Mouse (Mus musculus) forebrain, embryonic 13.5 days (tissue): ENCODE data around the gene March2. TPM values are rescaled to one million over a fixed set of nuclear protein-coding genes. Genes with fewer than 3 reads are reported as not detected.
A peak's percentile ranks its signal among the peaks of the same experiment; 100 is the strongest.

Experiments used
- ATAC-seq: fragments of 200-750 bp; cut with Nextera tagmentation; 2 replicates; pipeline ENCODE4 v1.8.0; 2017
- H3K27ac ChIP-seq: fragments of 300-500 bp; sonication (generic); 2 replicates; pipeline ENCODE4 v1.5.1; 2015; ENCODE audit warnings: inconsistent platforms, mild to moderate bottlenecking, moderate library complexity
- H3K27me3 ChIP-seq: fragments of 300-500 bp; sonication (generic); 2 replicates; pipeline ENCODE4 v1.6.1; 2015; ENCODE audit warnings: mild to moderate bottlenecking, inconsistent platforms
- H3K36me3 ChIP-seq: fragments of 300-500 bp; sonication (generic); 2 replicates; pipeline ENCODE4 v1.6.1; 2015; ENCODE audit warnings: mild to moderate bottlenecking, inconsistent platforms; ENCODE audit not compliant: poor library complexity, severe bottlenecking
- H3K4me1 ChIP-seq: fragments of 300-500 bp; sonication (generic); 2 replicates; pipeline ENCODE4 v1.6.1; 2015; ENCODE audit warnings: inconsistent platforms
- H3K4me2 ChIP-seq: fragments of 300-500 bp; sonication (generic); 2 replicates; pipeline ENCODE4 v1.6.1; 2015; ENCODE audit warnings: inconsistent platforms, mild to moderate bottlenecking, moderate library complexity
- H3K4me3 ChIP-seq: fragments of 300-500 bp; sonication (generic); 2 replicates; pipeline ENCODE4 v1.5.1; 2015; ENCODE audit warnings: mild to moderate bottlenecking, inconsistent platforms
- H3K9ac ChIP-seq: fragments of 300-500 bp; sonication (generic); 2 replicates; pipeline ENCODE4 v1.6.1; 2015; ENCODE audit warnings: mild to moderate bottlenecking, inconsistent platforms
- H3K9me3 ChIP-seq: fragments of 300-500 bp; sonication (generic); replicated peaks from 2 replicates; pipeline ENCODE4 v1.6.1; 2016; ENCODE audit warnings: inconsistent platforms
- WGBS: fragments of 180-500 bp; shearing (Covaris S2); methylation state at CpG from one replicate; pipeline ENCODE4 v1.1.7; 2015; 5-methylcytosine and 5-hydroxymethylcytosine counted together
- polyA plus RNA-seq: library from polyadenylated mRNA; unstranded; fragments of >200 nt; fragmentation: Nextera tagmentation; extraction: Ambion mirVana; gene quantifications from 2 replicates; pipeline ENCODE4 v1.2.1, GENCODE M21; 2015

March2 gene
- polyA plus RNA-seq, 1 experiment from 2014 or later, result 52.2 TPM

DNA sequence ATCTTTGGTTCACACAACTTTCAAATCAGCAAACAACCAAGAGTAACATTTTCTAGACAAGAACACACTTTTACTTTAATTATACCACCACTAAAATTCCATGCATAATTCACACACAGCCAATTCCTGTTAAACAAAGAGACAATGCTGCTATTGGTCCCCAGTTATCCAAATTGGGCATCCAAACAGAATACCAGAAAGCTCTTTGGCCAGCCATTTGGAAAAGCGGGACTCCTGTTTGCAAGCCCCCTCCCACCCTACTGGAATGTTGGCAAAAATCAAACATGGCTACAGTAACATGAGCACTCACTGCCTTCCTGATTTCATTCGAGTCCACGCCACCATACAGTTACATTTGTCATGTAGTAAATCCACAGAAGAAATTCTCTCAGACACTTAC lies 48.8 kb downstream of the March2 start:
- WGBS, result 81% methylated on average over 3 of the region's 3 CpGs
- H3K9me3 ChIP-seq, result no peaks in the 10 kb centered on the region
- H3K36me3 ChIP-seq, result peaks cover 41% of the 10 kb centered on the region
- no peak overlapping the region for H3K27ac ChIP-seq
- H3K9ac ChIP-seq, result no peak overlapping the region
- no peak overlapping the region for H3K4me2 ChIP-seq
- H3K4me3 ChIP-seq, result no peak overlapping the region
- ATAC-seq, result no peak
- H3K27me3 ChIP-seq, result no peaks in the 10 kb centered on the region
- H3K4me1 ChIP-seq, result peaks cover 19% of the 10 kb centered on the region

DNA sequence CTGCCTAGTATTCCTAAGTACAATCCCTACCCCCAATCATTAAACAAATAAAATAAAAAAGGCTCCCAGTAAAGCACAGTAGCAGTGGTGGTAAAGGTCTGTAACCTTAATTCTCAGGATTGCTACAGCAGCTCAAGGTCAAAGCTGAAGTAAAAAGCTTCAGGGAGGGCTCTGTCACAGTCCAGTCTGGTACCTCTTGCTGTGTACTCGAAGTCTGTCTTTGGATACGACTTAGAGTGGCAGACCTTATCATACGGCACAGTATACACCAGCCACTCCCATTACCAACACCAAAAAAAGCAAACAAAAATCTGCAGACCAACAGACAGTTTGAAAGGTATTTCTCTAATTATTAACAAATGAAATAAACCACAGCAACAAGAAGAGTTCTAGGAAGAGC lies 51.7 kb downstream of the March2 start:
- H3K9me3 ChIP-seq, result no peaks in the 10 kb centered on the region
- no peak overlapping the region for H3K4me2 ChIP-seq
- H3K27ac ChIP-seq, result no peak overlapping the region
- no peak overlapping the region for H3K9ac ChIP-seq
- no peak overlapping the region for H3K4me3 ChIP-seq
- no peak for ATAC-seq
- no peaks in the 10 kb centered on the region for H3K27me3 ChIP-seq
- peaks cover 19% of the 10 kb centered on the region for H3K4me1 ChIP-seq
- 87% methylated on average over 3 of the region's 3 CpGs for WGBS
- H3K36me3 ChIP-seq, result peaks cover 57% of the 10 kb centered on the region

DNA sequence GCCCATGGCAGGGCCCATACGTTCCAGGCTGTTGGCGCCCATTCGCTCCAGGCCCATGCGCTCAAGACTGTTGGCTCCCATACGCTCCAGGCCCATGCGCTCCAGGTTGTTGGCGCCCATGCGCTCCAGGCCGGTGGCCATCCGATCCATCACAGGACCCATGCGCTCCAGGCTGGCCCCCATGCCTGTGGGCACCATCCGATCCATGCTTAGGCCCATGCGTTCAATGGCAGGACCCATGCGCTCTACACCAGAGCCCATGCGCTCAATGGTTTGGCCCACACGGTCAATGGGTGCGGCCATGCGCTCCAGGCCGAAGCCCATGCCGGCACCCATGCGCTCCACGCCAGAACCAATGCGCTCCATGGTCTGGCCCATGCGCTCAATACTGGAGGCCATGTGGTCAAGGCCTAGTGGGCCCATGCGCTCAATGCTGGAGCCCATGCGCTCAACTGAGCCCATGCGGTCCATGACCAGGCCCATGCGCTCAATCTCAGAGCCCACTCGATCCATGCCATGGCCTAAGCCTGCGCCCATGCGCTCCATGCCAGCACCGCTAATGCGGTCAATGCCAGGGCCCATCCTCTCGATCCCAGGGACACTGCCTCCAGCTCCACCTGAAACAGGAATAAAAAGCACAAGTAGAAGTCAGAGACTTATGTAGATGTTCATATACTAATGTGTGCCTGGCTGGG lies 68.5 kb downstream of the March2 start:
- Histone ChIP-seq H3K9ac (no peak overlapping the region), H3K4me2 (no peak overlapping the region), H3K4me3 (no peak overlapping the region), H3K9me3 (no peaks in the 10 kb centered on the region), H3K27me3 (no peaks in the 10 kb centered on the region), H3K36me3 (peaks cover 97% of the 10 kb centered on the region), H3K27ac (no peak overlapping the region), H3K4me1 (no peaks in the 10 kb centered on the region)
- peak; percentile 43; the same call in 1 of the 2 replicates for ATAC-seq
- 96% methylated on average over 34 of the region's 34 CpGs for WGBS

- H3K4me1 ChIP-seq, result no peaks in the 10 kb centered on the region
- no peak overlapping the region for H3K27ac ChIP-seq
- WGBS, result 98% methylated on average over 8 of the region's 8 CpGs
- no peak overlapping the region for H3K4me2 ChIP-seq
- H3K9ac ChIP-seq, result no peak overlapping the region
- H3K4me3 ChIP-seq, result no peak overlapping the region
- peaks cover 97% of the 10 kb centered on the region for H3K36me3 ChIP-seq
- no peaks in the 10 kb centered on the region for H3K27me3 ChIP-seq
- no peaks in the 10 kb centered on the region for H3K9me3 ChIP-seq
- ATAC-seq, result no peak
These were observed 73.4 kb downstream of the March2 start for GRCm38 (mm10) chr17:33645073-33645472.

- Histone ChIP-seq H3K36me3 (peaks cover 91% of the 10 kb centered on the region), H3K4me1 (no peaks in the 10 kb centered on the region), H3K9ac (no peak overlapping the region), H3K4me3 (no peak overlapping the region), H3K27me3 (no peaks in the 10 kb centered on the region), H3K9me3 (no peaks in the 10 kb centered on the region), H3K4me2 (no peak overlapping the region), H3K27ac (no peak overlapping the region)
- ATAC-seq, result no peak
- WGBS, result 91% methylated on average over 4 of the region's 4 CpGs
These were observed 74.4 kb downstream of the March2 start for GRCm38 (mm10) chr17:33644068-33644467.

DNA sequence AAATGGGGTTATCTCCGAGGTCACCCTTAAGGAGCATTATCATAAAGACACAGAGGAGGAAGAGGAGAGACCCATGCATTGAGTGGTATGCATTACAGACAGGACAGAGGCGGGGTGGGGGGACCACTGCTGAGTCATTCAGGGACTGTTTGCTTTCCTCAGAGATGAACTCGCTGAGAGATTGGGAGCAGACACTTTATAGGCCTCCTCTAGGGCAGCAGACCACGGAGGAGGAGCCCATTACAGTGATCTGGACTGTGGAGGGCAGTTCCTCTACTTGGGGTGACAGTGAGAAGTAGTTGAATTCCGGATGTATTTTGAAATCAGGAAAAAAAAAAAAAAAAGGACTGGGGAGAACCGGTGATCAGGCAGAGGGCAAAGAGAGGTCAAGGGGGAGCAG lies 78.7 kb downstream of the March2 start:
- 72% methylated on average over 6 of the region's 6 CpGs for WGBS
- no peak overlapping the region for H3K9ac ChIP-seq
- no peaks in the 10 kb centered on the region for H3K4me1 ChIP-seq
- peaks cover 61% of the 10 kb centered on the region for H3K36me3 ChIP-seq
- H3K4me3 ChIP-seq, result no peak overlapping the region
- H3K27me3 ChIP-seq, result no peaks in the 10 kb centered on the region
- no peak overlapping the region for H3K4me2 ChIP-seq
- no peak for ATAC-seq
- H3K27ac ChIP-seq, result no peak overlapping the region
- H3K9me3 ChIP-seq, result no peaks in the 10 kb centered on the region

DNA sequence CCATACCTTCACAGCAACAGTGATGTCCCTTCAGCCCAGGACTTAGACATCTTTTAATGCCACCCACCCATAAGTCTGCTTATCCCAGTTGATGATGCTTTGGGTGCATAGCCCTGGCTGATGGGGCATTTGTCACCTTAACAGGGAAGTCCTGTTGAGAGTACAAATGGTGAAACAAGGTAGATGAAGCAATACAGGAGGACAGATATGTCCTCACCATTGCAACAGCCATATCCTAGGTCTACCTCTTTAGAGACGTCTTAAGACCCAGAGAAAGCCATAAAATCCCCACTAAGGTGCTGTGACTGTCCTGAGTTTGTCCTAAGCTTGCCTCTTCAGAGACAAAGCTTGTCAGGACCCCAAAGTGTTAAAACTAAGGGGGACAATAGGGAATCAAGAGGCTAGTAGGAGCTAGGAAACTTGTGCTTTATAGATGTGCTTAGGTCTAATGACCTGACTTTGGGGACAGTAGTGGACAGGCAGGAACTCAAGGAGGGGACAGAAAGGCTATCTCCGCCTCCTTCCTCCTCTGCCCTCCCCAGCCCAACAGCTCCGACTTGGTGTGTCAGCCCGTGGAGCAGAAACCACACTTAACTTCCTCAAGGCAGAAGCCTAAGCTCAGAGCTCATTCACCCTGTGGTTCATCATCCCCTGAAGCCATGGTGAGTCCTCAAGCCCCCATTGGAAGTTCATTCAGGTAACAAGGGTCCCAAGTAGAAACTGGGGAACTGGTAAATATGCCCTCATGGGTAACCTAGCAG lies 80.8 kb downstream of the March2 start, which contains the start of gene Pram1:
TSS of gene Pram1 (plus strand) at position 541 of the 761 bp plus-strand sequence.
- Histone ChIP-seq H3K9me3 (no peaks in the 10 kb centered on the region), H3K4me2 (no peak within 1 kb of the TSS), H3K27me3 (no peaks in the 10 kb centered on the region), H3K4me3 (no peak within 1 kb of the TSS), H3K27ac (no peak within 1 kb of the TSS), H3K4me1 (no peaks in the 10 kb centered on the region), H3K36me3 (peaks cover 45% of the 10 kb centered on the region), H3K9ac (no peak within 1 kb of the TSS)
- no peak for ATAC-seq
- 79% methylated on average over 4 of the region's 4 CpGs for WGBS

DNA sequence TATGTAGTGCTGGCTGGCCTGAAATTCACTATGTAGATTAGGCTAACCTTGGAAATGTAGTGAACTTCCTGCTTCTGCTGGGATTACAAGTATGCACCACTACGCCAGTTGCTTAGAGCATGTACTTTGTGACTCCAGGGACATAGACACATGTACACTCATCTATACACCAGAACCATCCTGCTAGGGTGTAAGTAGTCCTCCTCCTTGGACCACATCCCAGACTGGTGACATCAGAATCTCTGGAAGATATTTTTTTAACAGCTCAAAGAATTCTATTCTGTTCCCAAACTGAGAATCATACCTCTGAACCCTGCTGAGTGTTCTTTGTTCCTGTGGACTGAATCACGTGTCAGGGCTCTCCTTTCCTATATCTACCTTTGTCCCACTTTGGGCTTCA lies 81.4 kb downstream of the March2 start:
- Histone ChIP-seq H3K9me3 (no peaks in the 10 kb centered on the region), H3K4me3 (no peak overlapping the region), H3K4me1 (peaks cover under 1% of the 10 kb centered on the region; the same call in 1 of the 2 replicates), H3K27me3 (no peaks in the 10 kb centered on the region), H3K9ac (no peak overlapping the region), H3K27ac (no peak overlapping the region), H3K4me2 (no peak overlapping the region), H3K36me3 (peaks cover 43% of the 10 kb centered on the region)
- WGBS, result 75% methylated on average over 2 of the region's 2 CpGs
- no peak for ATAC-seq

Other genes starting within 250 kb of the March2 start
- gene Adamts10, start 194.5 kb downstream of the March2 start, polyA plus RNA-seq, result 36.5 and 37.3 TPM in 2 replicates
- gene Myo1f, start 163.0 kb downstream of the March2 start, polyA plus RNA-seq, result 1.0 and 1.4 TPM in 2 replicates
- 56.5 and 62.4 TPM in 2 replicates for gene Zfp414, start 89.6 kb downstream of the March2 start, polyA plus RNA-seq
- 0.75 and 1.2 TPM in 2 replicates for gene Pram1, start 80.6 kb downstream of the March2 start, polyA plus RNA-seq
- 349 and 356 TPM in 2 replicates for gene Hnrnpm, start 31.8 kb downstream of the March2 start, polyA plus RNA-seq
- 433 and 441 TPM in 2 replicates for gene Rab11b, start 41.9 kb upstream of the March2 start, polyA plus RNA-seq
- gene Angptl4, start 63.2 kb upstream of the March2 start, polyA plus RNA-seq, result 8.6 and 10.0 TPM in 2 replicates
- gene Kank3, start 91.8 kb upstream of the March2 start, polyA plus RNA-seq, result 27.3 and 29.0 TPM in 2 replicates
- 779 and 868 TPM in 2 replicates for gene Rps28, start 105.9 kb upstream of the March2 start, polyA plus RNA-seq
- gene Ndufa7, start 105.9 kb upstream of the March2 start, polyA plus RNA-seq, result 473 and 507 TPM in 2 replicates
- gene Cd320, start 124.4 kb upstream of the March2 start, polyA plus RNA-seq, result 60.1 and 66.1 TPM in 2 replicates
- gene Gm7029, start 155.2 kb upstream of the March2 start, polyA plus RNA-seq, result not detected in 2 replicates
- gene Kifc1, start 172.0 kb upstream of the March2 start, polyA plus RNA-seq, result 6.8 and 7.4 TPM in 2 replicates
- gene Platr17, start 186.5 kb upstream of the March2 start, polyA plus RNA-seq, result 0.28 and 0.49 TPM in 2 replicates
- gene Daxx, start 190.7 kb upstream of the March2 start, polyA plus RNA-seq, result 60.7 and 68.0 TPM in 2 replicates
- gene Tapbp, start 197.2 kb upstream of the March2 start, polyA plus RNA-seq, result 12.3 and 15.0 TPM in 2 replicates
- 18.1 and 20.6 TPM in 2 replicates for gene Zbtb22, start 197.2 kb upstream of the March2 start, polyA plus RNA-seq
- gene Rgl2, start 210.9 kb upstream of the March2 start, polyA plus RNA-seq, result 39.3 and 46.6 TPM in 2 replicates
- gene Pfdn6, start 221.7 kb upstream of the March2 start, polyA plus RNA-seq, result 204 and 214 TPM in 2 replicates
- gene Wdr46, start 222.0 kb upstream of the March2 start, polyA plus RNA-seq, result 28.4 and 29.4 TPM in 2 replicates
- gene B3galt4, start 232.8 kb upstream of the March2 start, polyA plus RNA-seq, result 7.3 and 9.4 TPM in 2 replicates
- 58.6 and 61.4 TPM in 2 replicates for gene Vps52, start 237.1 kb upstream of the March2 start, polyA plus RNA-seq
- gene Rps18, start 237.3 kb upstream of the March2 start, polyA plus RNA-seq, result 1,165 and 1,184 TPM in 2 replicates